Mouse (Mus musculus) cerebellum, adult 2 months (tissue): ENCODE results near the gene Cops3.

Experiments
- CTCF ChIP-seq: fragments of 200-500 bp; IDR thresholded peaks from 2 replicates; pipeline ENCODE4 v1.5.1; 2011; ENCODE audit warnings: low read depth, mild to moderate bottlenecking, control low read depth, low read length, moderate library complexity, borderline replicate concordance; ENCODE audit not compliant: insufficient read depth
- POLR2A ChIP-seq: fragments of 200-500 bp; IDR thresholded peaks from 2 replicates; pipeline ENCODE4 v1.6.1; 2011; ENCODE audit warnings: low read length, control low read depth, borderline replicate concordance; ENCODE audit not compliant: insufficient read depth

DNA sequence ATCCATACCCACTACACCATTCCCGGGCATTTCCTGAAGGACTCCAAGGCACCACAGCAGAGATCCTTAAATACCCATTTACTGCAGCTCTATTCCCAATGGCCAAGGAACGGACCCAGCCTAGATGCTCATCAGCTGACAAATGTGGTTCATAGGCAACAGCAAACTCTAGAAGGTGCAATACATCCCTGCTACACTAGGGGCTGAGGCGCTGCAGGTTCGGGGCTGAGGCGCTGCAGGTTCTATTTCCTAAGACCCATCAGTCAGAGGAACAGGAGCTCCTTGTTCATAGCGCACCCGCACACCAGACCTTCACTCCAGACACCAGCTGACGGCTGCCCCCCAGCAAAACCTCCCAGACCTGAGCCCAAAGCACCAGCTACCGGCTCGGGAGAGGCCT is 39.2 kb downstream of the Cops3 start:
- TF ChIP-seq POLR2A, result no peak
- no peak for TF ChIP-seq CTCF
